Mouse (Mus musculus): ENCODE data around the gene Ythdc1.
"Not testable (repeated sequence)": the region's sequence is repeated elsewhere in the genome, so short reads cannot be mapped to it uniquely, and the experiment has no call there.

Ythdc1 gene

DNA sequence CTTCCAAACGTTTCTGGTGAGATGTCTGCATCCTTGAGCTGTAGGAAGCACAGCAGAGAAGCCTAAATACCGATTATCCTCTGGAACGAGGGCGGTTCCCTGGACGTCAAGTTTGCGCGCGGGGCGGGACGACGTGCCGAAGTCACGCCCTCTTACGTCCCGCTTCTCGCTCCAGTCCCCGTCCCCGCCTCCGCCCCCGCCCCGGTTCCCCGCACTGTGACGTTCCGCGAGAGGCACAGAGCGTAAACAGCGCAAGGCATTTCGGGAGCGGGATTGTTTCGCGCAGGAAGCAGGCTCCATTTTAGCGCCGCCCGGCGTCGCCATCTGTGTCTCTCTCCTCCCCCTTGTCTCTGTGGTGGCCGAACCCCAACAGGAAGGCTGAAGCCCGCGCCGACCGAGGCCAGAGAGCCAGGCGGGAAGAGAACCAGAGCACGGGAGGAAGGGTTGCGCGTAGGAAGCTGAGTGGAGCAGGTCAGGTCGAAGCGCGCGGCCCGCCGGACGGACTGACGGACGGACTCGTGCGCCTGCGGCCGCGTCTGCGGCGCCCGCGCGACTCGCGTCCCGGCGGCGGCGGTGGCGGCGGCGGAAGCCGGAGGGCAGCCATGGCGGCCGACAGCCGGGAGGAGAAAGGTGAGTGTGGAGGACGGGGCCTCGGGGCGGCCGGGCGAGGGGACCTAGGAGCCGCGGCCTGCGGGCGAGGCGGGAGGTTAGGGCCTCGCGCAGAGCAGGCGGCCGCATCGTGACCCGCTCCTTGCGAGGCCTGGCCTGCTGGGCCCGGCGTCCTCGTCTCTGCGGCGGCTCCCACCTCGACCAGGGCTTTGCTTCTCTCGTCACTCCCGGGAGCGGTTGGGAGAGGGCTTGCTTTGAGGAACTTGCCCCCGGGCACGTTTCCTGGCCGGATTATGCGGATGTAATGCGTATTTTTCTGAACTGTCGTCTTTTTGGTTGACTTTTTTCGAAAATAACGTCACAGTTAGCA, at the start of gene Ythdc1:
Gene Ythdc1, plus strand, starts transcription at position 260 of the 979 bp plus-strand sequence.
- DNase-seq, result peak; percentile 96

DNA sequence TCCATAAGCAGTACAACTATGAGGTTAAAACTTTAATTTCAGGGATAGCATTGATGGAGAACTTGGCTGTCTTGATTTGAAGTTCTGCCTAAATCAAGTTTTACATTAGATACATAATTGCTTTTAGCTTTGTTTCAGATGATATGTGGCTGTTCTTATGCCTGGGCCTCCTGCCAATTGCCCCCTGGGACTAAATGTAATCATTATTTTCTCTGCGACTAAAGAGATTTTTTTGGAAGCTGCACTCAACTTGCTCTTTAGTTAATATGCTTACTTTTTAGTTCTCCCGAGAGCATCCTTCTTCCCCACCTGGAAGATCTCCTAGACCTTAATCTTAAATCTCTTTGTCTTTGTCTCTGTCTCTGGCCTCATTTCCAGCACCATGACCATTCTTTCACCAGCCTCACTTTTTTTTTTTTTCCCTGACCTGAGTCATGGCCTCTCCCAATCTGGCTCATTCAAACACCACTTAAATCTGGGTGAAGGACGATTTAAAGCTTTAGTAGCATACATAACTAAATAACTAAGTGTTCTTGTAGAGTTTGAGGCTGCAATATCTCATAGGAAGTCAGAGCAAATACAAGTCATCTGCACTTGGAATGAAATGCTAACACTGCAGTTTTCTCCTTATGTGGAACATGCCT, 34.9 kb upstream of the Ythdc1 start:
- no peak for DNase-seq

DNA sequence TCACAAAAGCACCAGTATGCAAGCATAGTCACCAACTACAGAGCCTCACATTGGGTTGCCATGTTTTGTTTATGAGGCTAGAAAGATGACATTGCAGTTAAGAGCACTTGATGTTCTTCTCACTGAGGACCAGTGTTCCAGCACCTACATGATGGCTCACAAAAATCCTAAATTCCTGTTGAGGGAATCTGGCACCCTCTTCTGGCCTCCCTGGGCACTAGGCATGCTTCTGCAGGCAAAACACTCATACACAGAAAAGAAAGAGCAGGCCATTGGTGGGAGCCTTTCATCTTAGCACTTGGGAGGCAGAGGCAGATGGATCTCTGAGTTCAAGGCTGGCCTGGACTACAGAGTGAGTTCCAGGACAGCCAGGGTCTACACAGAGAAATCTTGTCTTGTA, 33.0 kb upstream of the Ythdc1 start:
- no peak for DNase-seq

DNA sequence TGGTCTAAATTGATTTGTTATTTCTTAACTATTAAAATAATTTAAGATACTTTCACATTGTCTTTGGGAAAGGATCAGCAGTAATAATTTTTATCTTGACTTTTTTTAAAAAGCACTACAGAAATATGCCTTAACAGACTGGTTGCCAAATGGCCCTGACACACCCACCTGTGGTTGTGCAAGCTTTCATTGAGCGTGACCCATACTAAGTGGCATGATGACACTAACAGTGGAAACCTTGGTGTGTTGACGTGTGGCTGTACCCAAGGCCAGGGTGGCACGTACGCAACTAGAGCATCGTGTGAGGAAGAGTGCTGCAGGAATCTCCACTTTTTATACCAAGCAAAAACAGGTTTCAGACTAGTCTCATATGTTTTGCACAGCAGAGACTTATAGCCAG, 27.1 kb upstream of the Ythdc1 start:
- DNase-seq, result no peak

- peak; percentile 28 for DNase-seq
These were observed 25.6 kb upstream of the Ythdc1 start for GRCm38 (mm10) chr5:86778471-86778870.

- DNase-seq, result peak; percentile 6
These were observed 21.0 kb upstream of the Ythdc1 start for GRCm38 (mm10) chr5:86783059-86783458.

DNA sequence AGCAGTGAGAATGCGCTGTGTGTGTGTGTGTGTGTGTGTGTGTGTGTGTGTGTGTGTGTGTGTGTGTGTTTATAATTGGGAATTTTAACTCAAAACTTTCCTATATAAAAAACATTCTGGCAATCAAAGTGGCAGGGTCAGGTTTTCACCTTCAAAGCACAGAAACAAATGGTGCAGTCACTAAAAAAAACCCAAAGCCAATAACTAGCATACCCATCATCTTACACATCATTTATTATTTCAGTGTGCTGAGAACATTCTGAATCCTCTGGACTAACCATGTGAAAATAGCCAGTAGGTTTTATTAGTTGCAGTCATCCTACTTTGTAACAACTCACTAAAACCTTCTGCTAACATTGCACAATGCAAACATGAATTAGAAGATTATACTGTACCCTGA, 19.8 kb upstream of the Ythdc1 start:
- DNase-seq, result no peak

DNA sequence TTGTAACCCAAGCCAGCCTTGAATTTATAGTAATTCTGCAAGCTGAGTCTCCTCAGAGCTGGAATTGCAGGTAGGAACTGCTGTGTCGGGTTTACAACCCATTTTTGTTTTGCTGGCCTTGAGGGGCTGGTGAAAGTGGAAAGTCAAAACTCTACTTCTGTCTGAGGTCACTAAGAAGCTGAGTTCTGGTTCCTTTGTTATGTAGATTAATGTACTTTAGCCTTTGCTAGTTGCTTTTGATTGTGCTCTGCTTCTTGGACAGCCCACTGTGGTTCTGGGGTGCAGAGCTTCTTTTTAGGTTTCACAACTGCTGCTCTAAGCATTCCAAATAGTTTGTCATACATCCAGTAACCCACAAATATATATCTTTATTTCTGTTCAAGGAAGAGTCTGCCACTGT, 17.2 kb upstream of the Ythdc1 start:
- no peak for DNase-seq

- no peak for DNase-seq
These were observed 14.1 kb upstream of the Ythdc1 start for GRCm38 (mm10) chr5:86789954-86790353.

DNA sequence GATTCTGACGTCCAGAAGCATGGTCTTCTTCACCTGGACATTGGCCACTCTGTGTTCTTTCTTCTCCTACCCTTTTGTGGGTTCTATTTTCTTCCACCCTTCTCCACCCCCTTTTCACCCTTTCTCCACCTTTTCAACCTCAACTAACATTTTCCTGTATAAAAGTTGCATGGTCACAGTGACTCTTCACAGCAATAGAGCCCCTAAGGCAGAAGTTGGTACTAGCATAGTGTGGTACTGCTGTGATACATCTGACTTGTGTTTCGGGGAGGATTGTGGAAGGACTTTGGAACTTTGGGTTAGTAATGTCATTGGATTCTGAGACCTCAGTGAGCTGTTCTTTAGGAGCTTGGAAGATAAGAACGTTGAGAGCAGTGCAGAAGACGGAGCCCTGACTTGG, 11.8 kb upstream of the Ythdc1 start:
- DNase-seq, result no peak

- DNase-seq, result no peak
These were observed 11.2 kb upstream of the Ythdc1 start for GRCm38 (mm10) chr5:86792807-86793206.

- DNase-seq, result no peak
These were observed 12.8 kb downstream of the Ythdc1 start for GRCm38 (mm10) chr5:86816795-86817194.

DNA sequence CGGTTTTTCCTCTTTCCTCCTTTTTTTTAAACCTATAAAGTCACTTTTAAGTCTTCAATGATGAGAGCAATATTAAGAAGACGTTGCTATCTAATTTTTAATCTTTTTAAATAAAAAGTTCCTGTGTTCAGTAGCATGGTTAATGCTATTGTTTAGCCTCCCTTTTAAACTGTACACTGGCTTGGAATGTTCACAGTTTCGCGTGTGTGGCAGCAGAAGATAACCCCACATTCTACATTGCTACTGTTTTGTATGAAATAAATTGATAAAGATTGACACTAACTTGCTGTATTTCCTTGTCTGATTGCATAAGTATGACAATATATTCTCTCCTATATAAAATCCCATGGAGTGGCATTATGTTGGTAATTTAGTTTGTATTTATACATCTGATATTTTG, 32.4 kb downstream of the Ythdc1 start:
- not testable (repeated sequence) for DNase-seq

GRCm38 (mm10) chr5:86838110-86838509, 34.1 kb downstream of the Ythdc1 start:
- no peak for DNase-seq

GRCm38 (mm10) chr5:86839472-86839871, 35.5 kb downstream of the Ythdc1 start:
- no peak for DNase-seq

- no peak for DNase-seq
These were observed 36.2 kb downstream of the Ythdc1 start for GRCm38 (mm10) chr5:86840207-86840606.

DNA sequence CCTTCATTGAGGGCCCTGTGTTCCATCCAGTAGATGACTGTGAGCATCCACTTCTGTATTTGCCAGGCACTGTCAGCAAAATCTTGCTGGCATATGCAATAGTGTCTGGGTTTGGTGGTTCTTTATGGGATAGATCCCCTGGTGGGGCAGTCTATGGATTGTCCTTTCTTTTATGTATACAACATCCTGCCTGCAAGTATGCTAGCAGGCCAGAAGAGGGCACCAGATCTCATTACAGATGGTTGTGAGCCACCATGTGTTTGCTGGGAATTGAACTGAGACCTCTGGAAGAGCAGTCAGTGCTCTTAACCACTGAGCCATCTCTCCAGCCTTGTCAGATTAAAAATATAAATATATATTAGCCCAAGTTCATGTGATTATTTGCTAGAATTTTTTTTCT, 37.2 kb downstream of the Ythdc1 start:
- not testable (repeated sequence) for DNase-seq

DNA sequence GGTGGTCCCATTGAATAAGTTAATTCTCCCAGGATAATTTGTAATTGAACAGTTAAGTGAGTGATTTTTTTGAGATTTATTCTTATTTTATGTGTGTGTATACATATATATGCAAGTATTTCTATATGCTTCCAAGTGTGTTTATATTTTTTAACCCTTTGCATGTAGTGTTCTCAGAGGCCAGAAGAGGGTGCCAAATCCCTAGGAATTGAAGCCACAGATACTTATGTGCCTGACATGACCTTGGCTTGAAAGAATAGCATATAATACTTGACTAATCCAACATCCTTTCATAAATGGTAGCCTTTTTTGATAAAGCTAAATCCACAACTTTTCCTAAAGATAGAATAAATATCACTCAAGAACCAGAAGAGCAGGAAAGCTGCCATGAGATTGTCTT, 46.1 kb downstream of the Ythdc1 start:
- DNase-seq, result no peak

DNA sequence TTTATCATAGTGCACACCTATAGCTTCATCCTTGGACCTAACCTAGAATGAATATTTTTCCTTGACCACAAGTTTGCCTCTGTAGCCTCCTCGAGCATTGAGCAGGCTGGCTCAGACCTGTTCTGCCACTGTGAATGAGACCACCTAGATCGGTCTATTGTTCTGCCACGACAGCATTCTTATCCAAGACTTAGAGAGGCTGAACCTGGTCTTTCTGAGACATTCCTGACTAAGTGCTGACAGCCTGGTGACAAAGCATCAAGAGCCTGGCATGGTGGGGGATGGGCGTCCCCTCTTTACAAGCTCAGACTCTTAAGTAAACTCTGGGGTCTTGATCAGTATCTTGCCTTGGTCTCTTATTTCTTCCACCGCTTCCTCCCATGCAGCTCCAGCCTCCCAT, 47.6 kb downstream of the Ythdc1 start:
- no peak for DNase-seq

DNA sequence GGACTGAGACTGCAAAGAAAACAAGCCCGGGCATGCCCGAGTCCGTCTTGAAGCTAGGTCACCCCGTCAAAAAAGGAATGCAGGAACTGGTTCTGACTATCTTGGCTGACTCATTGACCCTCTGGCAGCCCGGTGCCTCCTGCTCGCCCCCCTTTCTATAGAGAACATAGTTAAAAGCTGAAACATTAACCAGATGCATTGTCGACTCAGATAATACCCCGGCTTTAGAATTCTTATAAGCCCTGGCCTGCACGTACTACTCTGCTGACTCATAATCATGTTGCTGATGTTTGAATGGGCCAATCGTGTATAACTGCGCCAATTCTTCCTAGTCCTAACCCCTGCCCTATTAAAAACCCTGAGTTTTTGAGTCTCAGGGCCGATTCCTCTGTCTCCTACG, 52.5 kb downstream of the Ythdc1 start:
- not testable (repeated sequence) for DNase-seq

GRCm38 (mm10) chr5:86857682-86858081, 53.7 kb downstream of the Ythdc1 start:
- DNase-seq, result no peak

GRCm38 (mm10) chr5:86858336-86858735, 54.3 kb downstream of the Ythdc1 start:
- no peak for DNase-seq

- peak; percentile 4 for DNase-seq
These were observed 67.9 kb downstream of the Ythdc1 start for GRCm38 (mm10) chr5:86871877-86872276.
